Mouse (Mus musculus) cortical plate, adult 2 months (tissue): Measurements from ENCODE around the gene Pkd1l3. TPM values are rescaled to one million over a fixed set of nuclear protein-coding genes. Genes with fewer than 3 reads are reported as not detected.
A peak's percentile ranks its signal among the peaks of the same experiment; 100 is the strongest.

Source experiments
- H3K27ac ChIP-seq: fragments of 200-500 bp; 2 replicates; pipeline ENCODE4 v1.5.1; 2012; ENCODE audit warnings: low read length, control low read depth, inconsistent platforms; ENCODE audit not compliant: insufficient read depth
- H3K4me1 ChIP-seq: fragments of 200-500 bp; 2 replicates; pipeline ENCODE4 v1.6.1; 2011; ENCODE audit warnings: low read length; ENCODE audit not compliant: control insufficient read depth, insufficient read depth
- H3K4me3 ChIP-seq: fragments of 200-500 bp; 2 replicates; pipeline ENCODE4 v1.5.1; 2011; ENCODE audit warnings: mild to moderate bottlenecking, low read length, control low read depth; ENCODE audit not compliant: insufficient read depth
- CTCF ChIP-seq: fragments of 200-500 bp; IDR thresholded peaks from 2 replicates; pipeline ENCODE4 v1.5.1; 2011; ENCODE audit warnings: mild to moderate bottlenecking, control low read depth, low read length; ENCODE audit not compliant: insufficient read depth; ENCODE audit errors: extremely low read depth
- POLR2A ChIP-seq: fragments of 200-500 bp; IDR thresholded peaks from 2 replicates; pipeline ENCODE4 v1.6.1; 2011; ENCODE audit warnings: mild to moderate bottlenecking, low read length, control low read depth; ENCODE audit not compliant: insufficient read depth; ENCODE audit errors: extremely low read depth
- polyA plus RNA-seq: library from polyadenylated mRNA; depleted of rRNA; stranded (reverse); fragments of >200 nt; gene quantifications from 2 replicates; pipeline ENCODE4 v1.2.3, GENCODE M21; 2012; rRNA removed

Gene Pkd1l3
- 0.79 TPM in 2 replicates for polyA plus RNA-seq

DNA sequence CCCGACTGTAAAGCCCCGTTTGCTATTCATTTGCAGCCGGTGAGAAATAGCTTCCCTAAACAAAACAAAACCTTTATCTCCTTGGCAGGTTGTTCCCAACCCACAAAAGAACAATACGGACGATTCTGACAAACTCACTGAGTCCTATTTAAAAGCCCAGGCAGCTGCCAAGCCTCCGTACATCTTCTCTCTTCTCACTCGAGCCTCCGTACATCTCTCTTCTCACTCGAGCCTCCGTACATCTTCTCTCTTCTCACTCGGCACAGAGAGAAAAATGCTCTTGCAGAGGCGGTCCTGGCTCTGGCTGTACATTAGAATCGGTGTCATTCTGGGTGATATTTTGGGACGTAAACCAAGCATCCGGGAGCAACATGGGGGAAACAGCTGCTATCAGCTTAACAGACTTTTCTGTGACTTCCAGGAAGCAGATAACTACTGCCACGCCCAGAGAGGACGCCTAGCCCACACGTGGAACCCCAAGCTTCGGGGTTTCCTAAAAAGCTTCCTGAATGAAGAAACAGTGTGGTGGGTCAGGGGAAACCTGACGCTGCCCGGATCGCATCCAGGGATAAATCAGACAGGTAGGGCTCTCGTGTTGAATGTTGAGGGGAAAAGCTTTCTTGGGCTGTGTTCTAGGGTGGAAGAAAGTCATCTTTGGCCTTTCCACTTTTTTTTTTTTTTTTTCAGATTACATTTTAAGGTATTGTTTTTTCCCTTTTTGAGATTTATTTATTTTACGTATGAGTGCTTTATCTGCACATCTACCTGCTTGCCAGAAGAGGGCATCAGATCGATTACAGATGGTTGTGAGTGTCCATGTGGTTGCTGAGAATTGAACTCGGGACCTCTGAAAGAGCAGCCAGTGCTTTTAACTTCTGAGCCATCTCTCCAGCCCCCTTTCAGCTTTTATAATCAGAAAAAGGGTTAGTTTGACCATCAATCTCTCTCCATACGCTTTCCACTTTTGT is at the start of gene Pkd1l3:
Pkd1l3 (plus strand) TSS at position 275 of the 968 bp plus-strand sequence.
- no peaks in the 10 kb centered on the region for H3K4me1 ChIP-seq
- H3K4me3 ChIP-seq: peak within 1 kb of the TSS; percentile 17
- TF ChIP-seq CTCF (no peak), POLR2A (no peak)
- no peak within 1 kb of the TSS for H3K27ac ChIP-seq

DNA sequence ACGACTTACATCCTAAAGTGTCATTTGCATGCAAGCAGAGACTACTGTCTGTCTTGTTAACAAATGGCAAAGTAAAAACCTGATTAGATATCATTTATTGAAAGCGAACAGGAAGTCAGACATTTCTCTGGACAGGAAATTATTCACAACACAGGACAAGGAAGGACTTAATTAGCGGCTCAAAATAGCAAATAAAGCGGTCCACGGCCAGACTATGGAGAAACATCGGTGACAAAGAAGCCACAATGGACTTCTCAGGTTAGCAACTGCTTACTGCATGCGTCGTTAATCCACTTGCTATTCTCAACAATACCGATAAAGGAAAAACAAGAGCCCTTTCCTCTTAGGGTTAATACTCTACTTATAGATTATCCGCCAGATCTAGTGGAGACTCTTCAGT is 49.6 kb upstream of the Pkd1l3 start:
- peak overlapping the region; percentile 58 for H3K27ac ChIP-seq
- H3K4me1 ChIP-seq: no peaks in the 10 kb centered on the region
- no peak for TF ChIP-seq POLR2A
- peak overlapping the region; percentile 71 for H3K4me3 ChIP-seq

DNA sequence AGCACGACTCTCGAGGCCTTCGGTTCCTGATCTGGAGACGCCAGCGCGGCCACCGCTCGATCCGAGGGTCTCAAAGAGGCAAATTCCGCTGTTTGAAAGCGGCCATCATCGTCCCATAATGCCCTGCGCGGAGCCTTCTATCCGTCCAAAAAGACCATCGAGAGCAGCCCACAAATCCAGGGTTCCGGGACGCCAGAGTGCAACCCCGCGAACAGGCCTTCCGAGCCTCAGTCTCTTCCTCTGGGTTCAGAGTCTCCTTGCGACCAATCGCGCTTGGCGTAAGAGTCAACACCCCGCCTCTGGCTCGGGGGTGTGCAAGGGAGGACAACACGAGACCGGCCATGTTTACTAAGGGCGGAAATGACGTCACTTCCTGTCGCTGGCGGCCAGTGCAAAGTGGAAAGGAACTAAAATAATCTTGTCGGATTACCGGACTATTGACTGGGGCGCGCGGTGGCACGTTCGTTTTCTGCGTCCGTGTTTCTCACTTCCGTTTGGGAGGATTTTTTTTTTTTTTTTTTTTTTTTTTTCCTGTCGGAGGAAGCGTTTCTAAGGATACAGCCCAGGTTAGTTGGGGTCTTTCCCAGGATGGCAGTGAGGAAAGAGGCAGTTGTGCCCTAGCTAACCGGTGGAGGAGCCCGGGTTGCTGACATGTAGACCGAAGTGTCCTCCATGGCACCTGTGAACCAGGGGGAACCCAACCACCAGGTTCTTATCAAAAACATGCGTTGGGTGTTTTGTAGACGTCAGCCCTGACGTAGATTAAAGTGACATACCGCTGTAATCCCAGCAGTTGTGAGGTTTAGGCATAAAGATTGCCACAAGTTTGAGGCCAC is 48.6 kb upstream of the Pkd1l3 start, which contains the start of the genes Dhx38 and Txnl4b:
Dhx38 (minus strand) TSS at position 364 of the 836 bp plus-strand sequence.
Txnl4b (plus strand) TSS at position 395 of the 836 bp plus-strand sequence.
- TF ChIP-seq CTCF: no peak
- TF ChIP-seq POLR2A: 0 out of 2 replicates have a peak, but pooled peaks have one; percentile 20
- H3K4me1 ChIP-seq: no peaks in the 10 kb centered on the region
- H3K27ac ChIP-seq: peak within 1 kb of the TSS; percentile 58
- H3K4me3 ChIP-seq: peak within 1 kb of the TSS; percentile 71

DNA sequence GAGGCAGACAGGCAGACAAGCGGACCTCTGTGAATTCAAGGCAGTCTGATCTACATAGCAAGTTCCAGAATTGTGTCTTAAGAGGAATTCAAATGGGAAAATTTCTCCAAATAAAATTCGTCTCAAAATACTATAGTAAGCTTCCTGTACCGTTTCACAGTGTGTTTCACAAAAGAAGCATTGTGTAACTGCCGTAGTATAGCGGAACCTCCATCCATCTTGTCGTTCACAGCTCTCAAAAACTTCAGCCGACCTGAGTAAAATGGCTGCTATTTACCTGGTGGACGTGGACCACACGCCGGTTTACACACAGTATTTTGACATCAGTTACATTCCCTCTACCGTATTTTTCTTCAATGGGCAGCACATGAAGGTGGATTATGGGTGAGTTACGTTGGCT is 43.2 kb upstream of the Pkd1l3 start:
- TF ChIP-seq CTCF (no peak), POLR2A (no peak)
- Histone ChIP-seq H3K4me3 (no peak overlapping the region), H3K4me1 (no peaks in the 10 kb centered on the region), H3K27ac (no peak overlapping the region)

DNA sequence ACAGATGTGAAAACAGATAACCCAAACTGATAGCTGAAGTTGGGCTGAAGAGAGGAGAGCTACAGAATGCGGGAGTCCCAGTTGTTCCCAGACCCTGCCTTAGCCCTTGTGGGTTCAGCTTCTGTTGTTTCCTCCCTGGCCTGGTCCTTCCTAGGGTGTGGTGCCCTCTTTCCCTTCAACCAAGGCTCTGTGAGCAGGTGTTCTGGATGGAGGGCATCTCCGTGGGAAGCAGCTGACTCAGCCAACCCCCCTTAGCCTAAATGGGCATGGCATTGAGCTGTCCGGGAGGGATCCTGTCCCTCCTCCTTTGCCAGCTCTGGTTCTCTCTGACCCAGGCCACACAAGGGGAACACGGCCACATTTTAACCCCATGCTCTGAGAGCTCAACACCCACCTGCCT is 38.0 kb upstream of the Pkd1l3 start:
- Histone ChIP-seq H3K4me3 (no peak overlapping the region), H3K27ac (no peak overlapping the region), H3K4me1 (no peaks in the 10 kb centered on the region)
- TF ChIP-seq CTCF (no peak), POLR2A (no peak)

DNA sequence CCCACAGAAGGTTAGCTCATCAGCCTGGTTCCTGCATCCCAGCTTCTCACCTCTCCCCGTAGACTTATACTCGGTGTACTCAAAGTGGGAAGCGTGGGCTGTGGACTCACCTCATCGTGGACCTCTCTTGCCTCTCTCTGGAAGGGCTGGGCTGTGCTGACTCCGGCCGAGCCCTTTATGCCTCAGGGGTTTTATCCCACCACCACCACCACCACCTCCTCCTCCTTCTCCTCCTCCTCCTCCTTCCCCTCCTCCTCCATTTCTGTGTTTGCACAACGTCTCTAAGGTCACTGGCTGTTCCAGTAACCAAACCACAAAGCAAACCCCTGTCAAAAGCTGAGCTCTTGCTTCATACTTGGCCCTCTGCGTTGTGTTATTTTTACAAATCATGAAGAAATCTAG is 35.4 kb upstream of the Pkd1l3 start, which contains the start of gene Hp:
Hp (minus strand) TSS at position 273 of the 402 bp plus-strand sequence.
- H3K27ac ChIP-seq: no peak within 1 kb of the TSS
- no peaks in the 10 kb centered on the region for H3K4me1 ChIP-seq
- H3K4me3 ChIP-seq: no peak within 1 kb of the TSS
- TF ChIP-seq POLR2A (no peak), CTCF (no peak)

DNA sequence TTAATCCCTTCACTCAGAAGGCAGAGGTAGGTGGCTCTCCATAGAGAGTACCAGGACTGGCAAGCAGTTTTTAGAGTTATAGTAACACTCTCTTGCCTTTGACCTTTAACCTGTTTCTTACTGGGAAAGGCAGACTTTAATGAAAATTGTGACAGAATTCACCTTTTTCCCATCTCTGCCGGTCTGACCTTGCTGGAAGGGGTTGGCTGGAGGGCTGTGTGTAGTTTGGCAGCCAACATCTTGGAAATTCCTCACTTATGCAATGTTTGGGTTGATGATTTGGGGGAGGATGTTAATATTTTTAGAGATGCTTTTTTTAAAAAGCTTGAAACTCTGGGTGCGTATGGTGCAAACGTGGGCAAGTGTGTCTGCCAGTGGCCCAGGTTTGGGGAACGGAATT is 30.0 kb upstream of the Pkd1l3 start:
- Histone ChIP-seq H3K4me1 (no peaks in the 10 kb centered on the region), H3K4me3 (no peak overlapping the region), H3K27ac (no peak overlapping the region)
- TF ChIP-seq POLR2A (no peak), CTCF (no peak)

DNA sequence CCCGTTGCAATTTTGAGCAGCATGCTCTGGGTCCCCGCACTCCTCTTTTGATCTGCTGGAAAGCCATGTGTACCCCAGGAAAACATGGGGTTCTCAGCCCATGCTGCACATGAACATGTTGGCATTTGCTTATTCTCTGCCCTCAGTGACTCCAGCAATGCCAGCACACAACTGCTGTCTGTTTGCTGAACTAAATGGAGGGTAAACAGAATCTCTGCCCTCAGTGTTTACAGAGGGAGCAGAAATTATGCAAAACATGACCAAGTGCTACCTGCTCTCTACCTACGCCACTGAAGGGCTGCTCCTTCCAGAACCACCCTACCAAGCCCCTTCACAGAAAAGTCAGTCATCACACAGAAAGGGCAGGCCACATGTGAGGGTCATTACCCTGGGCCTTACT is 29.5 kb upstream of the Pkd1l3 start:
- H3K4me3 ChIP-seq: no peak overlapping the region
- H3K4me1 ChIP-seq: no peaks in the 10 kb centered on the region
- TF ChIP-seq POLR2A (no peak), CTCF (no peak)
- H3K27ac ChIP-seq: no peak overlapping the region

DNA sequence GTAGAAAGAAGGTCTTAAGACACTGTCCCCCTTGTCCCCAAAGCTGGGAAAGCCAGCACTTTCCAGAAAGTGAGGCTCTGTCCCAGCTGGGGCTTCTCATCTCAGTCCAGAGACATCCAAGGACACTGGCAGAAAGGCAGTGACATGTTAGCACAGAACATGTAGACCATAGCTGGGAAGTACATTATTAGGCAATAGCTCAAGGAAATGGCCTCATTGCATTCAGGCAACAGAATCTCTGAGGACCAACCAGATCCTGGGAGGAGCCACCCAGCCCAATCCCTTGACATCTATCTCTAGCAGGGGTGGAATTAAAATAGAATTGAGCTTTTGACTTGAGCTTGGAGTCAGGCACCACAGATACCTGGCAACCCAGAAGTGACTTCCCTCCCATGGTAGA is 28.7 kb upstream of the Pkd1l3 start:
- H3K27ac ChIP-seq: no peak overlapping the region
- H3K4me1 ChIP-seq: no peaks in the 10 kb centered on the region
- TF ChIP-seq CTCF (no peak), POLR2A (no peak)
- H3K4me3 ChIP-seq: no peak overlapping the region

DNA sequence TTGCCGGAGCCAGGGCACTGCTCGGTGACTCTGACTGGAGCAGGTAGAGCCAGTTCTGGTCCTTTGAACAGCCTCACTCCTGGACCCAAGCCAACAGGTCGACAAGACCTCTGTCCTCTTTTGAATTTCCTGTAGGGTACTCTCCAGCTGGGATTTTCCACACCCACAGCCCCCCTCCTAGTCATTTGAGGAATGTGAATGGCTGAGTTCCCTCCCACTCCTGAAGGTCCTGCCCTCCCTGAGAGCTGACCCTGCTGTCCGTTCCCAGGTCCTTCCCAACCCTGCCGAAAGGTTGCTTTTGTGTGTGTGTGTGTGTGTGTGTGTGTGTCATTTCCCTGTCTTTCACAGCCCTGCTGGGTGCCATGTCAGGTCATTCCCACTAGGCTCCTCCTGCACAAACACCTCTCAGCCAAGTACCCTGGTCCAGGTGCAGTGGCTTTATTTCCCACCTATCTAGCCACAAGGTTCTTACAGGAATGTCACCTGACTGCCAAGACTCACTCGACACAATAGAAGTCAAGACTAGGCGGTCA is 27.3 kb upstream of the Pkd1l3 start:
- TF ChIP-seq POLR2A (no peak), CTCF (no peak)

More for the DNA sequence above, 27.3 kb upstream of the Pkd1l3 start:
- Histone ChIP-seq H3K27ac (no peak overlapping the region), H3K4me3 (no peak overlapping the region), H3K4me1 (no peaks in the 10 kb centered on the region)
